In genomic region chr4:4792992-4793834, GRCm38 (mm10) we compare ENCODE assay signal across 8 mouse cellular contexts. TPM values are rescaled to one million over a fixed set of nuclear protein-coding genes. Genes with fewer than 3 reads are reported as not detected.
DNase-seq lines count a peak whose midpoint lies in the region; ATAC-seq lines count a peak whose summit lies in the region.

TSS of gene Impad1 (minus strand) at chr4:4793355.

- H3K27ac ChIP-seq in heart, embryonic 12.5 days (ENCODE audit: poor library complexity, severe bottlenecking): peak within 1 kb of the TSS; percentile 73
- peak within 1 kb of the TSS; percentile 90 for H3K27ac ChIP-seq in liver, embryonic 12.5 days
- H3K27ac ChIP-seq in stomach, embryonic 15.5 days: peak within 1 kb of the TSS; percentile 87

- H3K4me1 ChIP-seq in heart, embryonic 12.5 days (replicated peaks): peaks cover 13% of the 10 kb centered on the region
- H3K4me1 ChIP-seq in liver, embryonic 12.5 days: peaks cover 33% of the 10 kb centered on the region
- H3K4me1 ChIP-seq in stomach, embryonic 15.5 days: no peaks in the 10 kb centered on the region

- peaks cover 10% of the 10 kb centered on the region; the same call in 1 of the 2 replicates for H3K36me3 ChIP-seq in heart, embryonic 12.5 days
- H3K36me3 ChIP-seq in liver, embryonic 12.5 days: peaks cover 18% of the 10 kb centered on the region; the same call in 1 of the 2 replicates
- H3K36me3 ChIP-seq in stomach, embryonic 15.5 days: 0 out of 2 replicates have a peak, but pooled peaks cover 4% of the 10 kb centered on the region

- DNase-seq in CD4-positive helper T cell, adult 2 months (ENCODE audit: low read depth, low spot score): peak; percentile 90
- DNase-seq in brain, embryonic 18.5 days (ENCODE audit: low read depth, low spot score): peak; percentile 55
- peak; percentile 90 for DNase-seq in kidney, postnatal 10 days
- DNase-seq in natural killer cell, adult 2 months (ENCODE audit: low spot score in 2 of 2): peak; percentile 85 to 87

- H3K9me3 ChIP-seq in heart, embryonic 12.5 days (replicated peaks): no peaks in the 10 kb centered on the region
- no peaks in the 10 kb centered on the region for H3K9me3 ChIP-seq in liver, embryonic 12.5 days (replicated peaks)
- H3K9me3 ChIP-seq in stomach, embryonic 15.5 days: no peaks in the 10 kb centered on the region

- H3K4me2 ChIP-seq in heart, embryonic 12.5 days: peak within 1 kb of the TSS; percentile 76
- peak within 1 kb of the TSS; percentile 82 for H3K4me2 ChIP-seq in liver, embryonic 12.5 days
- H3K4me2 ChIP-seq in stomach, embryonic 15.5 days: peak within 1 kb of the TSS; percentile 60

- ATAC-seq in erythroid progenitor cell, adult 5-6 weeks (replicated peaks; ENCODE audit: low FRiP score, poor library complexity, severe bottlenecking): peak; percentile 86
- peak; percentile 95 for ATAC-seq in heart, embryonic 12.5 days (ENCODE audit: insufficient number of reproducible peaks, low FRiP score)
- peak; percentile 91 for ATAC-seq in liver, embryonic 12.5 days
- peak; percentile 94 for ATAC-seq in stomach, embryonic 15.5 days (ENCODE audit: insufficient read depth, low FRiP score, low read depth)

- H3K4me3 ChIP-seq in heart, embryonic 12.5 days: peak within 1 kb of the TSS; percentile 82
- H3K4me3 ChIP-seq in liver, embryonic 12.5 days: peak within 1 kb of the TSS; percentile 94
- peak within 1 kb of the TSS; percentile 84 for H3K4me3 ChIP-seq in stomach, embryonic 15.5 days (replicated peaks)

- WGBS in heart, embryonic 12.5 days: under 1% methylated on average over 48 of the region's 48 CpGs
- WGBS in liver, embryonic 12.5 days (ENCODE audit: insufficient replicate concordance): 1% methylated on average over 26 of the region's 48 CpGs
- under 1% methylated on average over 48 of the region's 48 CpGs for WGBS in stomach, embryonic 15.5 days

- H3K9ac ChIP-seq in heart, embryonic 12.5 days: peak within 1 kb of the TSS; percentile 89
- peak within 1 kb of the TSS; percentile 96 for H3K9ac ChIP-seq in liver, embryonic 12.5 days
- H3K9ac ChIP-seq in stomach, embryonic 15.5 days: peak within 1 kb of the TSS; percentile 84

- H3K27me3 ChIP-seq in heart, embryonic 12.5 days (replicated peaks): no peaks in the 10 kb centered on the region
- no peaks in the 10 kb centered on the region for H3K27me3 ChIP-seq in liver, embryonic 12.5 days (replicated peaks)
- no peaks in the 10 kb centered on the region for H3K27me3 ChIP-seq in stomach, embryonic 15.5 days (replicated peaks)

RNA-seq across cellular contexts. Expression of gene Impad1, which starts in this region (rescaled TPM):
- 16.6 and 21.8 TPM in 2 replicates for total RNA-seq in erythroid progenitor cell, adult 5-6 weeks (2015; ENCODE audit: low replicate concordance)
- total RNA-seq in erythroid progenitor cell, adult 5-6 weeks (2017; ENCODE audit: low replicate concordance): 12.3 and 21.6 TPM in 2 replicates
- 42.4 and 44.2 TPM in 2 replicates for polyA plus RNA-seq in heart, embryonic 12.5 days (2016; fragmentation: Nextera tagmentation; extraction: Ambion mirVana)
- 13.4 and 13.9 TPM in 2 replicates for polyA plus RNA-seq in liver, embryonic 12.5 days (2016; fragmentation: Nextera tagmentation; extraction: Ambion mirVana)
- 38.5 and 41.6 TPM in 2 replicates for polyA plus RNA-seq in stomach, embryonic 15.5 days (2015; fragmentation: Nextera tagmentation; extraction: Ambion mirVana)

Comparison
In these comparisons a context has a peak if more than half of its experiments do, and no peak if none do; other contexts are left out.
1. Peak in every context shown above with its lines: DNase-seq, ATAC-seq, H3K4me3 ChIP-seq and H3K27ac ChIP-seq.